Mouse (Mus musculus): ENCODE data around the gene Hcfc2. TPM values are rescaled to one million over a fixed set of nuclear protein-coding genes. Genes with fewer than 3 reads are reported as not detected.

Gene Hcfc2
- polyA plus RNA-seq, 1 experiment from 2014 or later: 49.0 TPM

GRCm38 (mm10) chr10:82676949-82677348 is 19.0 kb upstream of the Hcfc2 start:
- H3K4me2 ChIP-seq (replicated peaks): no peak overlapping the region
- no peaks in the 10 kb centered on the region for H3K27me3 ChIP-seq
- H3K9me3 ChIP-seq: no peaks in the 10 kb centered on the region
- no peaks in the 10 kb centered on the region for H3K4me1 ChIP-seq
- no peak overlapping the region for H3K27ac ChIP-seq
- no peak overlapping the region for H3K4me3 ChIP-seq
- no peak overlapping the region for H3K9ac ChIP-seq
- ATAC-seq (ENCODE audit: insufficient number of reproducible peaks, insufficient read depth, low FRiP score, low TSS enrichment): no peak
- H3K36me3 ChIP-seq: no peaks in the 10 kb centered on the region
- WGBS: 84% methylated on average over 6 of the region's 6 CpGs

- no peaks in the 10 kb centered on the region for H3K27me3 ChIP-seq
- H3K4me3 ChIP-seq: no peak overlapping the region
- no peak for ATAC-seq (ENCODE audit: insufficient number of reproducible peaks, insufficient read depth, low FRiP score, low TSS enrichment)
- no peak overlapping the region for H3K4me2 ChIP-seq (replicated peaks)
- WGBS: 83% methylated on average over 5 of the region's 5 CpGs
- no peak overlapping the region for H3K9ac ChIP-seq
- H3K9me3 ChIP-seq: no peaks in the 10 kb centered on the region
- H3K36me3 ChIP-seq: no peaks in the 10 kb centered on the region
- no peaks in the 10 kb centered on the region for H3K4me1 ChIP-seq
- H3K27ac ChIP-seq: no peak overlapping the region
Measured at GRCm38 (mm10) chr10:82680769-82681168, 15.2 kb upstream of the Hcfc2 start.

- 85% methylated on average over 7 of the region's 7 CpGs for WGBS
- Histone ChIP-seq H3K4me1 (no peaks in the 10 kb centered on the region), H3K27ac (no peak overlapping the region), H3K9ac (no peak overlapping the region), H3K36me3 (no peaks in the 10 kb centered on the region), H3K27me3 (no peaks in the 10 kb centered on the region), H3K9me3 (no peaks in the 10 kb centered on the region), H3K4me2 (replicated peaks) (no peak overlapping the region), H3K4me3 (no peak overlapping the region)
- ATAC-seq (ENCODE audit: insufficient number of reproducible peaks, insufficient read depth, low FRiP score, low TSS enrichment): no peak
Measured at GRCm38 (mm10) chr10:82681639-82682038, 14.3 kb upstream of the Hcfc2 start.

GRCm38 (mm10) chr10:82685440-82685839 is 10.5 kb upstream of the Hcfc2 start:
- Histone ChIP-seq H3K27ac (no peak overlapping the region), H3K27me3 (no peaks in the 10 kb centered on the region), H3K9me3 (no peaks in the 10 kb centered on the region), H3K4me3 (no peak overlapping the region), H3K36me3 (no peaks in the 10 kb centered on the region), H3K9ac (no peak overlapping the region), H3K4me1 (peaks cover 3% of the 10 kb centered on the region; the same call in 1 of the 2 replicates), H3K4me2 (replicated peaks) (no peak overlapping the region)
- no peak for ATAC-seq (ENCODE audit: insufficient number of reproducible peaks, insufficient read depth, low FRiP score, low TSS enrichment)
- WGBS: 71% methylated on average over 2 of the region's 2 CpGs

- no peaks in the 10 kb centered on the region for H3K27me3 ChIP-seq
- peak overlapping the region; percentile 25 for H3K4me3 ChIP-seq
- no peak overlapping the region for H3K9ac ChIP-seq
- WGBS: 48% methylated on average over 7 of the region's 7 CpGs
- no peaks in the 10 kb centered on the region for H3K9me3 ChIP-seq
- peaks cover 14% of the 10 kb centered on the region for H3K4me1 ChIP-seq
- H3K27ac ChIP-seq: peak overlapping the region; percentile 94
- no peaks in the 10 kb centered on the region for H3K36me3 ChIP-seq
- no peak for ATAC-seq (ENCODE audit: insufficient number of reproducible peaks, insufficient read depth, low FRiP score, low TSS enrichment)
- peak overlapping the region; percentile 47 for H3K4me2 ChIP-seq (replicated peaks)
Measured at GRCm38 (mm10) chr10:82689681-82690211, 6.2 kb upstream of the Hcfc2 start.

- H3K4me2 ChIP-seq (replicated peaks): peak within 1 kb of the TSS; percentile 47
Measured at GRCm38 (mm10) chr10:82690494-82690893, 5.5 kb upstream of the Hcfc2 start, which contains the start of gene Glt8d2. Gene Glt8d2 (minus strand): TSS chr10:82690650.

GRCm38 (mm10) chr10:82696453-82697079 is 606 bp downstream of the Hcfc2 start:
- peaks cover 17% of the 10 kb centered on the region for H3K4me1 ChIP-seq
- no peak overlapping the region for H3K4me2 ChIP-seq (replicated peaks)
- ATAC-seq (ENCODE audit: insufficient number of reproducible peaks, insufficient read depth, low FRiP score, low TSS enrichment): no peak
- H3K36me3 ChIP-seq: no peaks in the 10 kb centered on the region
- H3K27ac ChIP-seq: no peak overlapping the region
- H3K9me3 ChIP-seq: no peaks in the 10 kb centered on the region
- no peak overlapping the region for H3K4me3 ChIP-seq
- 72% methylated on average over 4 of the region's 4 CpGs for WGBS
- H3K27me3 ChIP-seq: no peaks in the 10 kb centered on the region
- no peak overlapping the region for H3K9ac ChIP-seq

More at GRCm38 (mm10) chr10:82690494-82690893, 5.5 kb upstream of the Hcfc2 start, which contains the start of gene Glt8d2:
- H3K9ac ChIP-seq: no peak within 1 kb of the TSS; the same call in 1 of the 2 replicates
- H3K36me3 ChIP-seq: no peaks in the 10 kb centered on the region
- peak within 1 kb of the TSS; percentile 94 for H3K27ac ChIP-seq
- peak; percentile 96 for ATAC-seq (ENCODE audit: insufficient number of reproducible peaks, insufficient read depth, low FRiP score, low TSS enrichment)
- H3K27me3 ChIP-seq: no peaks in the 10 kb centered on the region
- peaks cover 14% of the 10 kb centered on the region for H3K4me1 ChIP-seq
- no peaks in the 10 kb centered on the region for H3K9me3 ChIP-seq
- H3K4me3 ChIP-seq: peak within 1 kb of the TSS; percentile 25
- under 1% methylated on average over 14 of the region's 14 CpGs for WGBS

- H3K4me3 ChIP-seq: no peak overlapping the region
- peaks cover 3% of the 10 kb centered on the region; the same call in 1 of the 2 replicates for H3K36me3 ChIP-seq
- H3K9me3 ChIP-seq: no peaks in the 10 kb centered on the region
- H3K27me3 ChIP-seq: no peaks in the 10 kb centered on the region
- WGBS: 86% methylated on average over 3 of the region's 3 CpGs
- no peak overlapping the region for H3K4me2 ChIP-seq (replicated peaks)
- ATAC-seq (ENCODE audit: insufficient number of reproducible peaks, insufficient read depth, low FRiP score, low TSS enrichment): no peak
- no peak overlapping the region for H3K27ac ChIP-seq
- H3K9ac ChIP-seq: no peak overlapping the region
- H3K4me1 ChIP-seq: peaks cover 13% of the 10 kb centered on the region
Measured at GRCm38 (mm10) chr10:82697305-82697898, 1.4 kb downstream of the Hcfc2 start.

- Histone ChIP-seq H3K27ac (peak overlapping the region; percentile 76), H3K9ac (peak overlapping the region; percentile 77), H3K9me3 (no peaks in the 10 kb centered on the region), H3K4me1 (peaks cover 13% of the 10 kb centered on the region), H3K27me3 (no peaks in the 10 kb centered on the region), H3K4me3 (peak overlapping the region; percentile 82), H3K36me3 (peaks cover 6% of the 10 kb centered on the region; the same call in 1 of the 2 replicates), H3K4me2 (replicated peaks) (peak overlapping the region; percentile 92)
- peak; percentile 87 for ATAC-seq (ENCODE audit: insufficient number of reproducible peaks, insufficient read depth, low FRiP score, low TSS enrichment)
- under 1% methylated on average over 42 of the region's 42 CpGs for WGBS
Measured at GRCm38 (mm10) chr10:82698712-82699261, 2.8 kb downstream of the Hcfc2 start.

- Histone ChIP-seq H3K4me1 (peaks cover 13% of the 10 kb centered on the region), H3K9ac (peak overlapping the region; percentile 77), H3K36me3 (peaks cover 10% of the 10 kb centered on the region), H3K27me3 (no peaks in the 10 kb centered on the region), H3K4me2 (replicated peaks) (peak overlapping the region; percentile 92), H3K9me3 (no peaks in the 10 kb centered on the region), H3K4me3 (peak overlapping the region; percentile 82), H3K27ac (peak overlapping the region; percentile 55; the same call in 1 of the 2 replicates)
- under 1% methylated on average over 59 of the region's 59 CpGs for whole genome bisulfite sequencing
- peak; percentile 59 for ATAC-seq (ENCODE audit: insufficient number of reproducible peaks, insufficient read depth, low FRiP score, low TSS enrichment)
Measured at GRCm38 (mm10) chr10:82699296-82699941, 3.5 kb downstream of the Hcfc2 start.

GRCm38 (mm10) chr10:82741354-82741753 is 45.4 kb downstream of the Hcfc2 start:
- 84% methylated on average over 8 of the region's 8 CpGs for WGBS
- ATAC-seq (ENCODE audit: insufficient number of reproducible peaks, insufficient read depth, low FRiP score, low TSS enrichment): no peak
- H3K27ac ChIP-seq: no peak overlapping the region
- no peak overlapping the region for H3K9ac ChIP-seq
- H3K36me3 ChIP-seq: peaks cover 52% of the 10 kb centered on the region
- H3K4me2 ChIP-seq (replicated peaks): no peak overlapping the region
- H3K4me3 ChIP-seq: no peak overlapping the region
- H3K9me3 ChIP-seq: no peaks in the 10 kb centered on the region
- H3K27me3 ChIP-seq: no peaks in the 10 kb centered on the region
- no peaks in the 10 kb centered on the region for H3K4me1 ChIP-seq
